Mouse (Mus musculus) stomach, postnatal 0 days (tissue): ENCODE data around the gene Rabep1.
"Not testable (repeated sequence)": the region's sequence is repeated elsewhere in the genome, so short reads cannot be mapped to it uniquely, and the experiment has no call there.

Experiments used
- CTCF ChIP-seq: IDR thresholded peaks from 2 replicates; pipeline ENCODE4 v1.5.1; 2016; ENCODE audit warnings: antibody characterized with exemption, low read depth, mild to moderate bottlenecking, moderate library complexity
- EP300 ChIP-seq: optimal IDR thresholded peaks from 2 replicates; pipeline ENCODE3; 2016; ENCODE audit warnings: antibody characterized with exemption

GRCm38 (mm10) chr11:70898182-70898581, 53.6 kb downstream of the Rabep1 start:
- TF ChIP-seq EP300, CTCF: not testable (repeated sequence)
